Mouse (Mus musculus): ENCODE results near the gene Cenpo. TPM values are rescaled to one million over a fixed set of nuclear protein-coding genes. Genes with fewer than 3 reads are reported as not detected.

Gene Cenpo
- total and polyA plus RNA-seq, 3 experiments, result 19.3 to 32.7 (median 25.4) TPM

DNA sequence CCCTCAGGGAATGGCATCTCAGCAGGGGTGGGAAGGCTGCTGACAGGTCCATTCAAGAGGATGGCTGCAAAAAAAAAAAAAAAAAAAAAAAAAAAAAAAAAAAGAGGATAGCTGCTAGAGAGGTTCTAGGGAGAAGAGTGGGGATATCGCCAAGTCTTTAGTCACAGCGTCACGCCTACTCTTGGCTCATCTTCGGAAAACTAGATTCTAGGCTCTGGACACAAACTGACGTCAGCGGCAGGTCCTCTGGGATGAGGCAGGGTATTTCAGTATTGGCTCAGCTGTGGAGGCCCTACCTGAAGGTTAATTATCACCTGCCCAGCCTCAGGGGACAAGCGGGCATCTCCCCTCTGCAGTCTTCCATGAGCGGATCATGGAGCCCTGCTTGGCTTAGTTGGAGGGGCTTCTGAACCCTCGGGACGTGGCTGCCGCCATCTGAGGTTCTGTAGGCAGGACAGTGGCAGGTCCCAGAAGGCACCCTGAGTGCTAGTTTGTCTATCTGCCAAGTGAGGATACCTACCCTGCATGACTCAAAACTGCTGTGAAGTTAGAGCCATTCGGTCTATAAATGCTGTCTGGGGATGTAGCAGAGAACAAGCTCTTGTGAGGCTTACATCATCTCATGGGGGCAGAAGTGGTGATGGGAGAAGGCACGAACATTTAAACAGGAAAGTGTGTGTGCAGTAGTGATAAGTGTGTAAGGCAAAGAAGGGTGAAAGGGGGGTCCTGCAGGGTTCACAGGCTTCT lies 32.5 kb downstream of the Cenpo start:
- Histone ChIP-seq H3K4me1 (ENCODE audit: control insufficient read depth in 1 of 2, insufficient read depth in 2 of 2) (no peaks in the 10 kb centered on the region; a peak in 2 of 4 replicates), H3K4me3 (replicated peaks in 1 of 3; ENCODE audit: low read depth in 2 of 3, low read length in 2 of 3, poor library complexity in 1 of 3) (no peak overlapping the region), H3K9ac (ENCODE audit: insufficient read depth, low read depth) (no peak overlapping the region), H3K27ac (ENCODE audit: insufficient read depth, low read depth) (no peak overlapping the region), H3K36me3 (replicated peaks in 1 of 2; ENCODE audit: control insufficient read depth in 1 of 2, insufficient read depth in 1 of 2, low read length in 1 of 2) (peaks cover 0 to 14% of the 10 kb centered on the region in 2 experiments), H3K27me3 (replicated peaks) (no peaks in the 10 kb centered on the region), H3K9me3 (replicated peaks; ENCODE audit: low read length) (no peaks in the 10 kb centered on the region), H3K4me2 (ENCODE audit: insufficient read depth, low read depth, poor library complexity, severe bottlenecking) (no peak overlapping the region), H3K79me2 (replicated peaks; ENCODE audit: control insufficient read depth, extremely low read depth, insufficient read depth, poor library complexity, severe bottlenecking) (no peaks in the 10 kb centered on the region)
- TF ChIP-seq ZMIZ1 (IDR thresholded peaks at IDR 0.05; ENCODE audit: low read depth, low read length) (no peak), CHD1 (IDR thresholded peaks at IDR 0.05; ENCODE audit: low read depth, low read length) (no peak), POLR2A (IDR thresholded peaks at IDR 0.05; ENCODE audit: low read depth, low read length) (no peak), HCFC1 (IDR thresholded peaks at IDR 0.05; ENCODE audit: low read depth, low read length) (no peak), ELF1 (IDR thresholded peaks at IDR 0.05; ENCODE audit: low read depth, low read length) (no peak), NELFE (IDR thresholded peaks at IDR 0.05; ENCODE audit: low read depth, low read length) (no peak), RAD21 (IDR thresholded peaks at IDR 0.05; ENCODE audit: low read depth, low read length) (no peak), MAZ (IDR thresholded peaks at IDR 0.05; ENCODE audit: low read depth, low read length) (no peak), CTCF (conservative IDR thresholded peaks at IDR 0.05 in 1 of 2, IDR thresholded peaks at IDR 0.05 in 1 of 2; ENCODE audit: low read depth in 2 of 2, low read length in 2 of 2) (no peak), SMC3 (IDR thresholded peaks at IDR 0.05; ENCODE audit: low read depth, low read length) (no peak), JUN (IDR thresholded peaks at IDR 0.05; ENCODE audit: insufficient read depth, low read depth, low read length) (no peak), CHD2 (IDR thresholded peaks at IDR 0.05; ENCODE audit: low read length) (no peak)
- dilution Hi-C loops (cut with MboI; ENCODE audit: extremely low pct_ligation_motif_present, extremely low pct_unique_long_range_greater_than_20kb, low sequenced_read_pairs) (no loop called here), in situ Hi-C loops (cut with MboI; ENCODE audit: low pct_ligation_motif_present, low pct_unique_long_range_greater_than_20kb, low sequenced_read_pairs) (no loop called here)
- no peak for DNase-seq (ENCODE audit: extremely low read depth)

DNA sequence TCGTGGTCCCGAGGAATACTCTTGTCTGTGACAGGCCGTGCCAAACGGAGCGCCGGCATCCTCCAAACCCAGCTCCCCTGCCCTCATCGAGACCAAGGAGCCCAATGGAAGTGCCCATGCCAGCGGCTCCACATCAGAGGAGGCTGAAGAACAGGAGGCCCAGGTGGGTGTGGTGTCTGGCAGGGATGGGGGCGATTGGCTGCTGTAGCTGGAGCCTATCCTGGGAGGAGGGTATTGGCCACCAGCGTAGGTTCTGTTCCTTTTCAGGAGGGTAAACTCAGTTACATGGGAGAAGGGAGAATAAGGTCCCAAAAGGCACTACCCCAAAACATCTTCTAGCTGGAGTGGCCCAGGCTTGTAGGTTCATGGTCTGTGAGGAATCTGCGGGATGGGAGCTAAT lies 34.8 kb downstream of the Cenpo start:
- Histone ChIP-seq H3K4me2 (ENCODE audit: insufficient read depth, low read depth, poor library complexity, severe bottlenecking) (no peak overlapping the region), H3K9ac (ENCODE audit: insufficient read depth, low read depth) (no peak overlapping the region), H3K4me1 (ENCODE audit: control insufficient read depth in 1 of 2, insufficient read depth in 2 of 2) (no peaks in the 10 kb centered on the region; a peak in 2 of 4 replicates), H3K27ac (ENCODE audit: insufficient read depth, low read depth) (no peak overlapping the region), H3K79me2 (replicated peaks; ENCODE audit: control insufficient read depth, extremely low read depth, insufficient read depth, poor library complexity, severe bottlenecking) (no peaks in the 10 kb centered on the region), H3K27me3 (replicated peaks) (no peaks in the 10 kb centered on the region), H3K9me3 (replicated peaks; ENCODE audit: low read length) (no peaks in the 10 kb centered on the region), H3K4me3 (replicated peaks in 1 of 3; ENCODE audit: low read depth in 2 of 3, low read length in 2 of 3, poor library complexity in 1 of 3) (no peak overlapping the region), H3K36me3 (replicated peaks in 1 of 2; ENCODE audit: control insufficient read depth in 1 of 2, insufficient read depth in 1 of 2, low read length in 1 of 2) (no peaks in the 10 kb centered on the region)
- DNase-seq (ENCODE audit: extremely low read depth), result no peak
- in situ Hi-C loops (cut with MboI; ENCODE audit: low pct_ligation_motif_present, low pct_unique_long_range_greater_than_20kb, low sequenced_read_pairs), result no loop called here
- TF ChIP-seq RCOR1 (conservative IDR thresholded peaks at IDR 0.05; ENCODE audit: low read depth, low read length), result no peak
- no peak for TF ChIP-seq KAT2A (IDR thresholded peaks at IDR 0.05; ENCODE audit: insufficient replicate concordance, low read length)
- TF ChIP-seq TCF12 (IDR thresholded peaks at IDR 0.05; ENCODE audit: low read depth, low read length), result no peak
- TF ChIP-seq MEF2A (IDR thresholded peaks at IDR 0.05; ENCODE audit: borderline replicate concordance, low read depth, low read length), result no peak
- TF ChIP-seq CTCF (conservative IDR thresholded peaks at IDR 0.05 in 1 of 2, IDR thresholded peaks at IDR 0.05 in 1 of 2; ENCODE audit: low read depth in 2 of 2, low read length in 2 of 2), result no peak
- dilution Hi-C loops (cut with MboI; ENCODE audit: extremely low pct_ligation_motif_present, extremely low pct_unique_long_range_greater_than_20kb, low sequenced_read_pairs), result no loop called here

Data from CH12.LX (cell line).